Mouse (Mus musculus) ES-E14 (cell line): ENCODE measurements around the gene Tmem183a.

Experiments used
- HCFC1 ChIP-seq: IDR thresholded peaks from 2 replicates; pipeline ENCODE4 v1.6.1; 2012; ENCODE audit warnings: low read length, inconsistent platforms, borderline replicate concordance; ENCODE audit not compliant: insufficient read depth
- MAFK ChIP-seq: IDR thresholded peaks from 2 replicates; pipeline ENCODE4 v1.6.1; 2014; ENCODE audit warnings: mild to moderate bottlenecking, low read depth, low read length, inconsistent platforms; ENCODE audit not compliant: insufficient read depth
- ZC3H11A ChIP-seq: IDR thresholded peaks from 2 replicates; pipeline ENCODE4 v1.6.1; 2012; ENCODE audit warnings: low read depth, mild to moderate bottlenecking, inconsistent platforms, low read length, borderline replicate concordance

GRCm38 (mm10) chr1:134384581-134384980 lies 22.8 kb upstream of the Tmem183a start:
- TF ChIP-seq MAFK: no peak
- TF ChIP-seq ZC3H11A: no peak
- no peak for TF ChIP-seq HCFC1
